Mouse (Mus musculus): ENCODE measurements around the gene Rhbg.
A peak's percentile ranks its signal among the peaks of the same experiment; 100 is the strongest.

Rhbg gene

DNA sequence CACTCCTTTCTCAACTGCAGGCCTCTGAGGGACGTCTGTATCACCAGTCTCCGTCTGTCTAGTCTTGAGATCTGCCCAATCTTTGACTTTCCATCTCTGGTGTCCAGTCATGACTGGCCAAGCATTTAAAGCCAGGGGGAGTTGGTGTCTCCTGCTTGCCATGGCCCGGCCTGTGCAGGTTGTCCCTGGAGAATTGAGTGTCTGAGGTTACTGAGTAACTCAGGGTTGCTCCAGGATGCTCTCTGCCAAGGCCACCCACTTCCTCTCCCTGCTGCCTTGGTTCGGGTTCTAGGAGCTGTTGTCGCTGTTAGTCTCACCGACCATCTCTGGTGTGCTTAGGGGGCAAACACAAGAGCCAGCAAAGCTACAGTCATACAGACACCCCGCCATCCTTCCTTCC is 1.9 kb upstream of the Rhbg start:
- no peak for DNase-seq (ENCODE audit: low spot score)

- no peak for DNase-seq (ENCODE audit: low spot score)
Measured at GRCm38 (mm10) chr3:88255950-88256349, 1.4 kb upstream of the Rhbg start.

DNA sequence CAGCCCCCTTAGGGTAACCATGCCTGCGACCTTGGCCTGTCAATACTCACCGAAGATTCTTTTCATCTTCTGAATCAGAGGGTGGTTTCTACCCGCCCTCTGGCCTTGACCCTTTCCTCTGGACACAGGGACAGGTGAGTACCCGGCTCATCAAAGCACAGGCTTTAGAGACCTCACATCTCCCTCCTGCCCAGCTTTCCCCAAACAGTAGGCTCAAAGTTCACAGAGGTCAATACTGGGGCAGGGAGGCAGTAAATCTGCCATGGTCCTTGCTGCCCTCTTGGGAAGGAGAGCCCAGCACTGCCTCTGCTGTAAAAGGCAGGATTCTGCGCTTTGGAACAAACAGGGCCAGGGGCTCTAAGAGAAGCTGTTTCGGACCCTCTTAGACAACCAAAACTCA is 1.8 kb downstream of the Rhbg start:
- no peak for DNase-seq (ENCODE audit: low spot score)

DNA sequence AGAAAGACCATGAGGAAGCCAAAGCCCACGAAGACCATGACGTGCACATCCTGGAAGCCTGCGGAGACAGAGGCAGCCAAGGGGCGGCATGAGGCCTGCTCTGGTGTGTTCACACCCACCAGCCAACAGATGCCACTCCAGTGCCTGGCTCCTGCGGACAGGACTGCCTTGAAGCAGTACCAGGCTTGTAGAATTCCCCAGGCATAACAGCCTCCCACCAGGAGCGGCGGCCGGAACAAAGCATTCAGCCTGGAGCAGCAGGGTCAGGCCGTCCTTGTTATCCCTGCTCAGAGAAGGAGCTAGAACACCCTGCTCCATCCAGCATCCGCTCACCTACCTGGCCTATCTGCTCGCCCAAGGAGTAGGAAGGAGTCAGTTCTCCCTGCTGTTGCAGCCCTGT is 6.1 kb downstream of the Rhbg start:
- peak; percentile 26 for DNase-seq (ENCODE audit: low spot score)

DNA sequence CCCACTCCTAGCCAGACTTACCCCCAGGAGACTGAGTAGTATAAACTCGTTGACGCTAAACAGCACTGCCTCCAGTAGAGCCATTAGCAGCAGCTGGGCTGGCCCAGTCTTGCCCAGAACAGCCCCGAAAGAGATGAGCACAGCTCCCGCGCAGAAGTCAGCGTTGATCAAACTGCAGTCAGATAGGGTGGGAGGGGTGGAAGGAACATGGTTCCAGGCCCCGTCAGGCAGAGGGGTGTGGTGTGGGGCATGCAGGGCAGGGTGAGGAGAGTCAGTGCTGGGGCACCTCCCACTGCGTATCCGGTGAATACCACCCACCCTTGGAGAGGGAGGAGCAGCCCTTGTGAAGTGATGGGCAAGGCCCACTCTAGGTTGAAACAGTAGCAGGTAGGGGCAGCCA is 6.8 kb downstream of the Rhbg start:
- no peak for DNase-seq (ENCODE audit: low spot score)

GRCm38 (mm10) chr3:88245811-88246210 is 8.7 kb downstream of the Rhbg start:
- DNase-seq (ENCODE audit: low spot score), result peak; percentile 70

DNA sequence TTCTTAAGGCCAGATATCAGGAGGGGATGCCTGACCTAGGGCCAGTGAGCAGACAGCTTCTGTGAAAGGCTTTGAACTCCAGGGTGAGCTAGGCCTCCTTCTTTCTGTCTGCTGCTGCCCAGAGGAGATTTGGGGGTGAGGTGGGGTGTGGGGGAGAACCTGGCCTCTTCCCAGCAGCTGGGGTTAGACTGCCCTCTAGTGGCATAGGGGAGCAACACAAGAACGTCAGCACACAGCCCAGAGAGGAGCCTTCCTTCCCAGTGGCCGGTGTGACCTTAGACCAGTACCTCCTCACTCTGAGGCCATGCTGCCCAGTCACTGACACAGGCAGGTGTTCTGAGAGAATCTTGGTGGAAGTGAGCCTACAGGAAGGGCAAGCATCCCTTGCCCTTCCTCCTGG is 10.4 kb downstream of the Rhbg start:
- peak; percentile 42 for DNase-seq (ENCODE audit: low spot score)

DNA sequence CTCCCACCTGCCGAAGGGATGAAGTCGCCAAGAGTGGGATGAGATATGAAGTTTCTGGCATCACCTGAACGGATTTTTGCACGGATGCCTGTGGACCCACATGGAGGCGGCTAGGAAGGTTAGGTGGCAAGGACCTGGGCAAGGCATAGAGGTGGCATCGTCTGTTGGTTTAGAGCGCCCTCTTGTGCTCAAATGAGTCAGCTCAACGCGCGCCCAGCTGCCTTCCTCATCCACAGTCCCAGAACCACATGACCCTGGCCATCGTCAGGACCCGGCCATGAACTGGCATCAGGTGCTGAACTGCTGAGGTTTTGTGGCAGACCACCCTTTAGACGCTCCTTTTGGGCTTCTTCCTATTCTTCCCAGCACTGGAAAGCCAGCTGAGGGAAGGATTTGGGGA is 12.0 kb downstream of the Rhbg start:
- peak; percentile 68 for DNase-seq (ENCODE audit: low spot score)

- no peak for DNase-seq (ENCODE audit: low spot score)
Measured at GRCm38 (mm10) chr3:88241045-88241786, 13.3 kb downstream of the Rhbg start.

GRCm38 (mm10) chr3:88239446-88239845 is 15.1 kb downstream of the Rhbg start:
- no peak for DNase-seq (ENCODE audit: low spot score)

DNA sequence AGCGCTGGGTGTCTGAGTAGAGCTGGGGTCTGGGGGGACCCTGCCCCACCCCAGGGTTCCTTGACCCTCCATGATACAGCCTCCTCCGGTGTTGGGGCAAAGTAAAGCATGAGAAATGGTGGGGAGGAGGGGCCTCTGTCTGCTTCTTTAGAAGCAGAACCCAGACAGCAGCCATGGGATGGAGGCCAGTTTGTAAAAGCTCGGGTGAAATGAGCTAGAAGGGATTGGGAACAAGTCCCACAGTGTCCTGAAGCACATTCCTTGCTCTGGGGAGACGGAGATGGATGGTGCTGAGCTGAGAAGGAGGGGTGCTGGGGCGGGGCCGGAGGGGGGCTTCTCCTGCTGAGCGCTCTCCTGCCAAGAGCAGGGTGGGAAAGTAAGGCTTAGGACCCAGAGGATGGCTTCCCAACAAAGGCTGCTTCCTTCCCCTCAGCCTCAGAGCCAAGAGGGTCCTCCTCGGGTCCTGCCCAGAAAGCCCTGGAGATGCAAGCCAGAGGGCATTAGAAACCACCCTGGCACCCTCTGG is 15.6 kb downstream of the Rhbg start:
- no peak for DNase-seq (ENCODE audit: low spot score)

GRCm38 (mm10) chr3:88237556-88238194 is 16.8 kb downstream of the Rhbg start:
- DNase-seq (ENCODE audit: low spot score), result no peak

- DNase-seq (ENCODE audit: low spot score), result no peak
Measured at GRCm38 (mm10) chr3:88237161-88237555, 17.4 kb downstream of the Rhbg start.

GRCm38 (mm10) chr3:88235616-88236015 is 18.9 kb downstream of the Rhbg start:
- DNase-seq (ENCODE audit: low spot score), result no peak

DNA sequence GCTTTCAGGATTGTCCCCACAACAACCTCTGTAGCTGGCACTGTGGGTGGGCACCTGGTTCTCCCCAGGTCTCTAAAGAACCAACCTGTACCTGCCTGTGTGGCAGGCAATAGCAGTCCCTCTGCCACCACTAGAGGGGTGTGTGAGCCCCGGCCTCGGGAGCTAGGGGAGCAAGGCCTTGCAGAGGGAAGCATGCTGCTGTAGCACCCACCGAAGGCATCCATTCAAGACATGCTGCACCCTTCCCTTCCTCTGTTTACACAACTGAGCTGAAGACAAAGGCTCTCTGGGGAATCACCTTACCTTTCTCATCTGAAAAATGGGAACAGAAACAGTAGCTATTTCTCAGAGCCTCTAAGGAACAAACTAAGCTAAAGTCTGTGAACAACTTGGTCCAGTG is 19.3 kb downstream of the Rhbg start:
- DNase-seq (ENCODE audit: low spot score), result no peak

DNA sequence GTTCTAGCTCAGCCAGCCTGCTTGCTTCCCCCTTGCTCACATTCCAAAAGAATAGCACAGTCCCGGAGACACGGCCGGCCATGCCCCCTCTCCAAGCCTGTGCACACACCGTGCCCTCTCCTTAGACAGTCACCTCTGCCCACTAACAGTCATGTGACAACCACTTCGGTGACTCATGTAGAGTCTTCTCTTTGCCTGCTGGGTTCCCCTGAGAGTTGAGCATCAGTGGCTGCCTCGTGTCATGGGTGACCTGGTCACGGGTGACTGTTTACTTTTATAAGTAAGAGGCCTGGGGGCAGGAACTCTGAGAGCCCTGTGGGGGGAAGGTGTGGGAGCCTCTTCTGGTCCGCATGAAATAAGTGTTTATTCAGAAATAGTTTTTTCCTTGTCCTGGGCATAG is 20.5 kb downstream of the Rhbg start:
- DNase-seq (ENCODE audit: low spot score), result no peak

- no peak for DNase-seq (ENCODE audit: low spot score)
Measured at GRCm38 (mm10) chr3:88232851-88233649, 21.5 kb downstream of the Rhbg start.

- peak; percentile 40 for DNase-seq (ENCODE audit: low spot score)
Measured at GRCm38 (mm10) chr3:88232301-88232702, 22.2 kb downstream of the Rhbg start.

- no peak for DNase-seq (ENCODE audit: low spot score)
Measured at GRCm38 (mm10) chr3:88231061-88231641, 23.4 kb downstream of the Rhbg start.

- DNase-seq (ENCODE audit: low spot score), result no peak
Measured at GRCm38 (mm10) chr3:88230262-88231047, 24.1 kb downstream of the Rhbg start.

- DNase-seq (ENCODE audit: low spot score), result no peak
Measured at GRCm38 (mm10) chr3:88229526-88229925, 25.0 kb downstream of the Rhbg start.

DNA sequence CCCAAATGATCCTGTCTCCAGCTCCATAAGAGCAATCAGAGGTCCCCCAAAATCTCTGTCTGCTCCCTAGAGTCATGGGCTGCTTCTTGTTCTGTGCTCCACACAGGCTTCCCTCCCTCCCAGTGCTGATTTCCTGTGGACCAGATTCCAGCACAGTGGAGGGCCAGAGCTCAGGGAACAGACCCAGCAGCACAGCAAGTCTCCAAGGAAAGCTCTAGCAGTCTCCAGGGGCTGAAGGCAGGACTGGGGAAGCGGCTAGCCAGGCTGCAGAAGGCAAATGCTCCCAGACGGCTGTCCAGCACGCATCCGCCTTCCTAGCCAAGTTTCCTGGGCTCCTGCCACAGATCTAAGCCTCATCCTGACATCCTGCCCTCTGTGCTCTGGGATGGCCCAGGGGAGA is 25.6 kb downstream of the Rhbg start:
- no peak for DNase-seq (ENCODE audit: low spot score)
